Mouse (Mus musculus) small intestine, adult 2 months (tissue): ENCODE measurements around the gene Pdlim5.

Source experiments
- CTCF ChIP-seq: fragments of 200-500 bp; IDR thresholded peaks from 2 replicates; pipeline ENCODE4 v1.5.1; 2012; ENCODE audit warnings: low read depth, mild to moderate bottlenecking, control low read depth, inconsistent platforms, low read length, moderate library complexity, mixed read lengths; ENCODE audit not compliant: insufficient replicate concordance, insufficient read length; ENCODE audit errors: extremely low read depth
- POLR2A ChIP-seq: fragments of 200-500 bp; IDR thresholded peaks from 2 replicates; pipeline ENCODE4 v1.6.1; 2012; ENCODE audit warnings: low read depth, mild to moderate bottlenecking, control low read depth, inconsistent platforms, low read length, moderate library complexity

DNA sequence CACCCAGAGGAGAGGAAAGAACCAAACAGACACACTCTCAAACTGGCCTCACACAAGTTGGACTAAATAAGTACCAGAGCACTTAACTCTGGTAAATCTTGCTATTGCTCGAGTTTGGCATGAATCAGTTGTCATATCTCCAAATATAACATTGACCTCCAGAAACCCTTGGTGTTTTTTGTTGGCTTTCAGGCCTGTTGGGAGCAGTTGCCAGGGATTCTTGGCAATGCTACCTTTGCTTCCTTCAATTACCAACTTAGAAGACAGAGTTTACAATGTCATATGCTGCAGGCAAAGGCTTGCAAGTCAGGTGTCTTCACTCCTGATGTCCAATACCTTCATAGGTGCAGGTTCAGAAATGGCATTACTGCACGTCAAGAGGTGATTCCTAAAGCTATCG is 26.0 kb upstream of the Pdlim5 start:
- TF ChIP-seq POLR2A (no peak), CTCF (no peak)
